Mouse (Mus musculus) regulatory T cell (primary cell): Measurements from ENCODE around the gene Btbd35f11.
"Not testable (repeated sequence)": the region's sequence is repeated elsewhere in the genome, so short reads cannot be mapped to it uniquely, and the experiment has no call there.

Experiments used
- in situ Hi-C: fragments of 300-600 bp; cut with MboI, MseI; formaldehyde crosslinking; loops from one replicate; pipeline ENCODE4 v1.15.1; 2025; ENCODE audit warnings: high pct_unique_total_duplicates

The Btbd35f11 gene

DNA sequence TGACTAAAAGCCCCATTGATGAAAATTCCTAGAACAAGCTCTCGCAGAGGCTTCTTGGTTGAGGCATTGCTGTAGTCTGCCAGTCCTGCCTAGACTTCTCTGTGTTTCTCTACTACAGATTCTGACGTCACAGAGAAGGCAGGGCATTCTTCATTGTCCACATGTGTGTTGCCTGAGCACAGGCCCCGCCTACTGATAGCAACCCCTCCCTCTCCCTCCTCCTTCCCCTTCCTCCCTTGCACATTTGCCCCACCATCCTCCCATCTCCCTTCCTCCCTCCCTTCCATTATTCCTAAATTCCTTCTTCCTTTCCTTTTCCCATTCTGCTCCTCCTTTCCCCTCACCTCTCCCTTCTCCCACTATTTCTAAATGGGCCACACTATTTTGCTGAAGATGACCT is at the start of gene Btbd35f11:
Gene Btbd35f11 (minus strand): TSS at position 101 of the 400 bp plus-strand sequence.
- in situ Hi-C loops = not testable (repeated sequence)

DNA sequence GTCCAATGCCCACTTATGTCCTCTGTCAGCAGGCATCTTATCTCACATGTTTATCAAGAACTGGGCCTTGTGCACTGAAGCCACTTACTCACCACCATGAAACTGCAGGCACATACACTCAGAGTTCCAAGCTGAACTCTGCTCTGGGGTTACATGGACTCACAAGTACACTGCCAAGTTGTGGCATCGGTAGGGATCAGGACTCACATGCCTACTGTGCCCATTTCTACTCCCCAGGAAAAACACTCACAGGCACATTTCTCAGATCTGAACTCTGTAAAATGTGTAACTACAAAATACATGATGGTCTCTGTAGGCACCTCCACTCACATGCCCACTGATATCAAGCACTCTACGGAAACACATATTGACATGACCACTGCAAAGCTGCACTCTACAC is 33.5 kb downstream of the Btbd35f11 start:
- in situ Hi-C loops = loop anchor here (10.0 kb wide), 1 partner anchor 1775 kb away; no protein-coding TSS in a partner anchor
